Mouse (Mus musculus) heart, postnatal 0 days (tissue): ENCODE data around the gene Sec16b. TPM values are rescaled to one million over a fixed set of nuclear protein-coding genes. Genes with fewer than 3 reads are reported as not detected.

Experiments
- ATAC-seq: fragments of 200-750 bp; cut with Nextera tagmentation; 2 replicates; pipeline ENCODE4 v1.8.0; 2017; ENCODE audit warnings: low read depth, moderate number of reproducible peaks, moderate library complexity; ENCODE audit not compliant: insufficient read depth
- DNase-seq: peaks from one replicate; pipeline ENCODE4 v3.0.0-alpha.2; 2016; ENCODE audit warnings: low spot score
- H3K27ac ChIP-seq: fragments of 300-500 bp; sonication (generic); 2 replicates; pipeline ENCODE4 v1.5.1; 2014; ENCODE audit warnings: low read depth, mild to moderate bottlenecking
- H3K27me3 ChIP-seq: fragments of 300-500 bp; sonication (generic); 2 replicates; pipeline ENCODE4 v1.6.1; 2014; ENCODE audit warnings: low read length, mixed read lengths; ENCODE audit not compliant: control insufficient read depth, insufficient read depth
- H3K36me3 ChIP-seq: fragments of 300-500 bp; sonication (generic); replicated peaks from 2 replicates; pipeline ENCODE4 v1.6.1; 2014; ENCODE audit warnings: low read length, mixed read lengths; ENCODE audit not compliant: control insufficient read depth, insufficient read depth
- H3K4me1 ChIP-seq: fragments of 300-500 bp; sonication (generic); 2 replicates; pipeline ENCODE4 v1.6.1; 2014; ENCODE audit warnings: antibody characterized with exemption; ENCODE audit not compliant: control insufficient read depth, insufficient read depth
- H3K4me2 ChIP-seq: fragments of 300-500 bp; sonication (generic); 2 replicates; pipeline ENCODE4 v1.6.1; 2014; ENCODE audit warnings: low read depth, mild to moderate bottlenecking, low read length, moderate library complexity
- H3K4me3 ChIP-seq: fragments of 300-500 bp; sonication (generic); 2 replicates; pipeline ENCODE4 v1.5.1; 2014; ENCODE audit warnings: low read depth, low read length
- H3K9ac ChIP-seq: fragments of 300-500 bp; sonication (generic); replicated peaks from 2 replicates; pipeline ENCODE4 v1.6.1; 2014; ENCODE audit warnings: low read depth, low read length, mixed read lengths
- H3K9me3 ChIP-seq: fragments of 300-500 bp; sonication (generic); replicated peaks from 2 replicates; pipeline ENCODE4 v1.6.1; 2016; ENCODE audit warnings: low read length; ENCODE audit not compliant: control insufficient read depth
- CTCF ChIP-seq: IDR thresholded peaks from 2 replicates; pipeline ENCODE4 v1.5.1; 2016; ENCODE audit warnings: antibody characterized with exemption, control low read depth, low read depth
- EP300 ChIP-seq: IDR thresholded peaks from 2 replicates; pipeline ENCODE4 v1.6.1; 2016; ENCODE audit warnings: antibody characterized with exemption, low read depth
- WGBS: fragments of 180-500 bp; shearing (Covaris S2); extraction: QIAGEN DNeasy Blood & Tissue Kit; methylation state at CpG from one replicate; pipeline ENCODE4 v1.1.7; 2014; 5-methylcytosine and 5-hydroxymethylcytosine counted together
- polyA plus RNA-seq: library from polyadenylated mRNA; unstranded; fragments of >200 nt; fragmentation: Nextera tagmentation; extraction: Ambion mirVana; gene quantifications from 2 replicates; pipeline ENCODE4 v1.2.1, GENCODE M21; 2015
- total RNA-seq: library from RNA; depleted of rRNA; stranded (reverse); fragments of >200 nt; gene quantifications from 2 replicates; pipeline ENCODE4 v1.2.3, GENCODE M21; 2014; ENCODE audit warnings: low replicate concordance

Gene Sec16b
- total and polyA plus RNA-seq, 2 experiments from 2014 or later: 0.94 to 1.1 TPM

DNA sequence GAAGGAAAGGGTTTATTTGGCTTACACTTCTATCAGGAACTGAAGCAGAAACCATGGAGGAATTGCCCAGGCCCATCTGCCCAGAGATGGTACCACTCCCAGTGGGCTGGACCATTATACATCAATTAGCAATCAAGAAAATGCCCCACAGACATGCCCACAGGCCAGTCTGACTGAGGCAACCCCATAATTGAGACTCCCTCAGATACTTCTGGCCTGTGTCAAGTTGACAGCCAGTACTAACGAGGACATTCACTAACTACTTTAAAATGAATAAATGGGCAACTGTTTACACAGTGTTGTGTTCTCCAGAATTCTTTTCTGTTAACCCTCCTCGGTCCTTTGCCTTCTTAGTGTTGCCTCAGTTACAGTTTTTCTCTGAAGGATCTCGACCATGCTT, 44.2 kb upstream of the Sec16b start:
- Histone ChIP-seq H3K36me3 (0 out of 2 replicates have a peak, but pooled peaks cover 3% of the 10 kb centered on the region), H3K27ac (no peak overlapping the region), H3K27me3 (no peaks in the 10 kb centered on the region), H3K4me2 (no peak overlapping the region), H3K9ac (no peak overlapping the region), H3K4me3 (no peak overlapping the region), H3K9me3 (no peaks in the 10 kb centered on the region), H3K4me1 (0 out of 2 replicates have a peak, but pooled peaks cover 6% of the 10 kb centered on the region)
- DNase-seq (no peak), ATAC-seq (no peak)
- 63% methylated on average over 3 of the region's 3 CpGs for WGBS
- TF ChIP-seq EP300: no peak
- TF ChIP-seq CTCF: no peak

DNA sequence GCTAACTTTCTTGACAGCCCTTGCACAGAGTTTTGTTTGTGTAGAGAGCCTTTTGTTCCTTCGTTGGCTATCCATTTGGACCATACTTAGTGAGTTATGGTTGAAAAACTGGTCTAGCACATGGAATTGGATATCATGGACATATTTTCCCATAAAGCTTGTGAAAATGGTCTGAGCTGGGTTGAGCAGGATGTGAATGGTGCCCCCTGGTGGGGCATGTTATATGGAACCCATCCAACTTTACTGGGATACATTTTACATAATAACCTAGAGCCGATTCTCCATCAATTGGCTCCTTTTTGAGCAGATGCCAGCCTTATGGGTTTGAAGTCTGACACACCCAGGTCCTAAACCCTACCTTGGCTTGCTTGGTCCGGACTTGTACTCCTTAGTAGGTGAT, 41.3 kb upstream of the Sec16b start:
- Histone ChIP-seq H3K4me2 (no peak overlapping the region), H3K9me3 (no peaks in the 10 kb centered on the region), H3K27ac (no peak overlapping the region), H3K27me3 (no peaks in the 10 kb centered on the region), H3K9ac (no peak overlapping the region), H3K4me3 (no peak overlapping the region), H3K36me3 (0 out of 2 replicates have a peak, but pooled peaks cover 10% of the 10 kb centered on the region), H3K4me1 (no peaks in the 10 kb centered on the region)
- no peak for TF ChIP-seq EP300
- TF ChIP-seq CTCF: peak; percentile 46
- ATAC-seq (no peak), DNase-seq (no peak)
- WGBS: 64% methylated on average over 3 of the region's 3 CpGs

DNA sequence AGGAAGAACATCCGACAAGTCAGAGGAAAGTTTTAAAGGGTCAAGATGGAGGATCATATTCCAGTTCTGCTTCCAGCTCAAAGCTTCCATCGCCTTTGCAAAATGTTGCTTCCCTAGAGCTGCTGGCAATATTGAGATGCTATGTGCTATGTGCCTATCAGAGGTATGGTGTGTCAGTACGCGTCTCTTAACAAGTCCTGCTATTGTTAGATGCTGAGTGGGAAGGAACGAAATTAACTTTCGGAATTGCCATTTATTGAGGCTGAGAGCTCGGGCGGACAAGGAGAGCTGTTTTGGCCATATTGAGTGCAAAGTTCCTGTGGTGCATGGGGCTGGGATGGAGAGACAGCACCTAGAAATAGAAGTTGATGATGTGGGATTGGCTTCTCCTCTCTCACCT, 38.7 kb upstream of the Sec16b start:
- no peak overlapping the region for H3K27ac ChIP-seq
- H3K9ac ChIP-seq: no peak overlapping the region
- ATAC-seq (no peak), DNase-seq (no peak)
- no peak overlapping the region for H3K4me3 ChIP-seq
- 87% methylated on average over 8 of the region's 8 CpGs for WGBS
- no peaks in the 10 kb centered on the region for H3K9me3 ChIP-seq
- no peak for TF ChIP-seq CTCF
- peaks cover 30% of the 10 kb centered on the region for H3K36me3 ChIP-seq
- H3K4me1 ChIP-seq: no peaks in the 10 kb centered on the region
- H3K4me2 ChIP-seq: no peak overlapping the region
- no peaks in the 10 kb centered on the region for H3K27me3 ChIP-seq

DNA sequence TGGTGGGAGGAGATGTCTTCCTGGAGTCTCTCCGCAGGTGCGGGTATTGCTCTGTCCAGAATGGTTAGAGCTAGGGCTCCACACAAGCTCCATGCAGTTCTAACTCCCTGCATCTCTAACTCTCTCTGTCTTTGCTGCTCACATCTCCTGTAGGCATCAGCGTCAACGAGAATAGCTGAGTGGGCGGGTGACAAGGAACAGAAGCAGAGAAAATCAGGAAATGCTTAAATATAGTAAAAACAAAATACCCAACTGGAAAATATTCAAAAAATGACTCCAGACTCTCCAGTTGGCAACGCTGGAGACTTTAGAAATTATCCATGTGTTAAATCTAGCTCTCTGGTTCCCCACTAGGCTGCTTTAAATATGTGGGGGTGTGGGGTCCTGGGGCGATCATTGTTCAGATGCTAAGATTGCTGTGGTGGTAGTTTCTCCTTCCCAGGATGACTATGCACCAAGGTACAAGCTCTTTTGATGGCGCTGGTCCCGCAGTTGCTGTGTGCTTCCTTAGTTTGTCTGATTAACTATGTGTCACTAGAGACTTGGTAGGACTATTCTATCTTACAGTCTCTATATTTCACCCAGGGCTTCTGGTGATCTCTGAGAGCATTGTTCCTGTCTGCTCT, 35.7 kb upstream of the Sec16b start:
- Histone ChIP-seq H3K27me3 (no peaks in the 10 kb centered on the region), H3K9ac (no peak overlapping the region), H3K36me3 (peaks cover 30% of the 10 kb centered on the region), H3K27ac (no peak overlapping the region), H3K4me1 (no peaks in the 10 kb centered on the region), H3K4me2 (no peak overlapping the region), H3K9me3 (no peaks in the 10 kb centered on the region), H3K4me3 (no peak overlapping the region)
- DNase-seq (no peak), ATAC-seq (no peak)
- WGBS: 85% methylated on average over 9 of the region's 9 CpGs
- TF ChIP-seq EP300 (no peak), CTCF (no peak)

DNA sequence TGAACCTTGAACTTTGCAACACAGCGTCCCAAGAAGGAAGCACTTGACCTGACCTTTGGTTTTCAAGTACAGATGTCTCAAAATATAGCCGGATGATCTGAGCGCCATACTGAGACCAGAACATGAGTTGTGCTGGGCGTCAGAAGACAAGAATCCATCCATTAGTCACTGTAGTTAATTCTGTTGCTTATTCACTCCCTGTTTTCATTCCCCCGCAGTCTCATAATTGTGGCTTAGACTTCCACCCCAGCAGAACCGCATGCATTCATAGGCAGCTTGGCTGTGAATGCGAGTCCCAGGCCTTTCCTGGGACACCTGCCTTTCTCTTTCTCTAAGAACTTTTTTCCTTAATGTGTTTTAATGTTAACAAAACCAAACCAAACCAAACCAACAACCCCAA, 33.8 kb upstream of the Sec16b start:
- no peak for ATAC-seq
- H3K27me3 ChIP-seq: no peaks in the 10 kb centered on the region
- 91% methylated on average over 7 of the region's 7 CpGs for WGBS

DNA sequence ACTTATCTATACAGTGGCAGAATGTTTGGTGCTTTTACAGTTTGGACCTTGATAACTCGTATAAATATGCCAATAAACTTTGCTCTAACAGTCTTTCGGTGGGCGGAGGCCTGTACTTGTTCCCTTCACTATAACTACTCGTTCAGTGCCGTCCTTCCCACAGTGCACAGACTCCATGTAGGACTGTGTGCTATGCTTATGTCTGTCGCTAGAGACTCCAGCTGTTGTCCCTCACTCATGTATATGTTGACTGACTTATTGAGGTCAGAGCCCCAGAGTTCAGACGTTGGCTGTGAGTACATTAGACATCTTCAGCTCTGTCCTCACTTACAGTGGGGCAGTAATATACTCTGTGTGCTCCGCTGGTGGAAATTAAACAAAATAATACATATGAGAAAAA, 31.7 kb upstream of the Sec16b start:
- no peak for TF ChIP-seq EP300
- no peak for TF ChIP-seq CTCF
- H3K36me3 ChIP-seq: peaks cover 20% of the 10 kb centered on the region
- no peak overlapping the region for H3K27ac ChIP-seq
- DNase-seq (no peak), ATAC-seq (no peak)
- no peak overlapping the region for H3K4me3 ChIP-seq
- WGBS: 79% methylated on average over 8 of the region's 8 CpGs
- no peaks in the 10 kb centered on the region for H3K9me3 ChIP-seq
- no peak overlapping the region for H3K9ac ChIP-seq
- H3K27me3 ChIP-seq: no peaks in the 10 kb centered on the region
- peaks cover under 1% of the 10 kb centered on the region; the same call in 1 of the 2 replicates for H3K4me1 ChIP-seq
- H3K4me2 ChIP-seq: no peak overlapping the region

More for the DNA sequence above, 33.8 kb upstream of the Sec16b start:
- Histone ChIP-seq H3K4me1 (no peaks in the 10 kb centered on the region), H3K9ac (no peak overlapping the region), H3K4me2 (no peak overlapping the region), H3K4me3 (no peak overlapping the region), H3K36me3 (peaks cover 26% of the 10 kb centered on the region), H3K9me3 (no peaks in the 10 kb centered on the region), H3K27ac (no peak overlapping the region)
- no peak for DNase-seq
- TF ChIP-seq CTCF (no peak), EP300 (no peak)
